Mouse (Mus musculus): ENCODE measurements around the gene Piezo1. TPM values are rescaled to one million over a fixed set of nuclear protein-coding genes. Genes with fewer than 3 reads are reported as not detected.

Piezo1 gene
- total RNA-seq, 2 experiments from 2014 or later = 15.0 to 17.9 TPM

GRCm38 (mm10) chr8:122548891-122549439 is 2.2 kb downstream of the Piezo1 start:
- intact Hi-C loops (cut with DNase I) = no loop called here
- DNase-seq (ENCODE audit: extremely low spot score in 1 of 2, low spot score in 2 of 2) = no peak

- intact Hi-C loops (cut with DNase I) = no loop called here
- DNase-seq (ENCODE audit: extremely low spot score in 1 of 2, low spot score in 2 of 2) = no peak
Measured at GRCm38 (mm10) chr8:122548331-122548730, 2.8 kb downstream of the Piezo1 start.

GRCm38 (mm10) chr8:122547815-122548214 is 3.3 kb downstream of the Piezo1 start:
- no peak for DNase-seq (ENCODE audit: extremely low spot score in 1 of 2, low spot score in 2 of 2)
- intact Hi-C loops (cut with DNase I) = no loop called here

- intact Hi-C loops (cut with DNase I) = no loop called here
- DNase-seq (ENCODE audit: extremely low spot score in 1 of 2, low spot score in 2 of 2) = peak in 1 of 2 experiments; percentile 76
Measured at GRCm38 (mm10) chr8:122546811-122547453, 4.2 kb downstream of the Piezo1 start.

GRCm38 (mm10) chr8:122546066-122546755 is 4.9 kb downstream of the Piezo1 start:
- intact Hi-C loops (cut with DNase I) = no loop called here
- no peak for DNase-seq (ENCODE audit: extremely low spot score in 1 of 2, low spot score in 2 of 2)

GRCm38 (mm10) chr8:122544138-122544537 is 7.0 kb downstream of the Piezo1 start:
- DNase-seq (ENCODE audit: extremely low spot score in 1 of 2, low spot score in 2 of 2) = no peak
- intact Hi-C loops (cut with DNase I) = no loop called here

GRCm38 (mm10) chr8:122538310-122539076 is 12.6 kb downstream of the Piezo1 start:
- intact Hi-C loops (cut with DNase I) = no loop called here
- no peak for DNase-seq (ENCODE audit: extremely low spot score in 1 of 2, low spot score in 2 of 2)

- intact Hi-C loops (cut with DNase I) = no loop called here
- DNase-seq (ENCODE audit: extremely low spot score in 1 of 2, low spot score in 2 of 2) = no peak
Measured at GRCm38 (mm10) chr8:122537812-122538211, 13.3 kb downstream of the Piezo1 start.

GRCm38 (mm10) chr8:122537033-122537432 is 14.1 kb downstream of the Piezo1 start:
- no peak for DNase-seq (ENCODE audit: extremely low spot score in 1 of 2, low spot score in 2 of 2)
- intact Hi-C loops (cut with DNase I) = no loop called here

GRCm38 (mm10) chr8:122531312-122531711 is 19.8 kb downstream of the Piezo1 start:
- intact Hi-C loops (cut with DNase I) = no loop called here

GRCm38 (mm10) chr8:122529159-122529558 is 22.0 kb downstream of the Piezo1 start:
- intact Hi-C loops (cut with DNase I) = no loop called here
- DNase-seq (ENCODE audit: extremely low spot score in 1 of 2, low spot score in 2 of 2) = no peak

More at GRCm38 (mm10) chr8:122531312-122531711, 19.8 kb downstream of the Piezo1 start:
- DNase-seq (ENCODE audit: extremely low spot score in 1 of 2, low spot score in 2 of 2) = no peak

GRCm38 (mm10) chr8:122527937-122528336 is 23.2 kb downstream of the Piezo1 start:
- intact Hi-C loops (cut with DNase I) = no loop called here
- no peak for DNase-seq (ENCODE audit: extremely low spot score in 1 of 2, low spot score in 2 of 2)

- DNase-seq (ENCODE audit: extremely low spot score in 1 of 2, low spot score in 2 of 2) = no peak
- intact Hi-C loops (cut with DNase I) = no loop called here
Measured at GRCm38 (mm10) chr8:122526526-122527170, 24.5 kb downstream of the Piezo1 start.

- DNase-seq (ENCODE audit: extremely low spot score in 1 of 2, low spot score in 2 of 2) = no peak
- intact Hi-C loops (cut with DNase I) = no loop called here
Measured at GRCm38 (mm10) chr8:122526084-122526483, 25.0 kb downstream of the Piezo1 start.

- intact Hi-C loops (cut with DNase I) = no loop called here
- DNase-seq (ENCODE audit: extremely low spot score in 1 of 2, low spot score in 2 of 2) = no peak
Measured at GRCm38 (mm10) chr8:122525004-122525403, 26.1 kb downstream of the Piezo1 start.

GRCm38 (mm10) chr8:122524506-122524905 is 26.6 kb downstream of the Piezo1 start:
- intact Hi-C loops (cut with DNase I) = no loop called here
- no peak for DNase-seq (ENCODE audit: extremely low spot score in 1 of 2, low spot score in 2 of 2)

GRCm38 (mm10) chr8:122523652-122524360 is 27.3 kb downstream of the Piezo1 start:
- intact Hi-C loops (cut with DNase I) = no loop called here
- DNase-seq (ENCODE audit: extremely low spot score in 1 of 2, low spot score in 2 of 2) = peak; percentile 61 to 64

Measured in left cerebral cortex, postnatal 10 days (tissue).